Mouse (Mus musculus): ENCODE results near the gene Slc30a10. TPM values are rescaled to one million over a fixed set of nuclear protein-coding genes. Genes with fewer than 3 reads are reported as not detected.

Gene Slc30a10
- polyA plus RNA-seq, 1 experiment, result 0.09 TPM

DNA sequence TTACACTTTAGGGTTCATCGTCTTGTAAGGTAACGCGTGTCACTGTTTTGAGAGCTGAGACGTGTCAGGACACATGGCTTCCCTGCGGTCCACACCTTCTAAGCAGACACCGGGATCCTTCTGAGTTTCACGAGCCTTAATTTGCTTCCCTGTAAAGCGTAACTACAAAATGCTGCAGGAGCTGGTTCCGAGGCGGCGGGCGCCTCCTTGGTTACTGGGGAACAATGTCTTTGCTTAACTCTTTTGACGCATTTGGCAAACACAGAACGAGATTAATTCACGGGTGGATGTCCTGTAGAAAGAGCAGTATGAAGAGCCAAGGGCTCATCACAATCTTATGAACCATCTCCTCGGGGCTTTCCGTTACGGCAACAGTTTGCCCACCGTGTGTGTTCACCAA lies 29.6 kb downstream of the Slc30a10 start:
- no peaks in the 10 kb centered on the region for H3K4me1 ChIP-seq (replicated peaks; ENCODE audit: control insufficient read depth, insufficient read depth, low read length)
- H3K27me3 ChIP-seq (ENCODE audit: control insufficient read depth, insufficient read depth, low read length), result no peaks in the 10 kb centered on the region
- TF ChIP-seq POLR2A (IDR thresholded peaks at IDR 0.05; ENCODE audit: control insufficient read depth, extremely low read depth, insufficient read depth, low read length, poor library complexity), result no peak
- no peak for TF ChIP-seq CTCF (IDR thresholded peaks at IDR 0.05; ENCODE audit: borderline replicate concordance, control insufficient read depth, extremely low read depth, insufficient read depth, low read length, poor library complexity)
- no peak for DNase-seq
- H3K36me3 ChIP-seq (ENCODE audit: control insufficient read depth, insufficient read depth, low read length), result no peaks in the 10 kb centered on the region
- H3K4me3 ChIP-seq (ENCODE audit: control insufficient read depth, insufficient read depth, low read length), result no peak overlapping the region
- WGBS, result 91% methylated on average over 19 of the region's 19 CpGs
- H3K27ac ChIP-seq (ENCODE audit: control insufficient read depth, insufficient read depth, low read length), result no peak overlapping the region

DNA sequence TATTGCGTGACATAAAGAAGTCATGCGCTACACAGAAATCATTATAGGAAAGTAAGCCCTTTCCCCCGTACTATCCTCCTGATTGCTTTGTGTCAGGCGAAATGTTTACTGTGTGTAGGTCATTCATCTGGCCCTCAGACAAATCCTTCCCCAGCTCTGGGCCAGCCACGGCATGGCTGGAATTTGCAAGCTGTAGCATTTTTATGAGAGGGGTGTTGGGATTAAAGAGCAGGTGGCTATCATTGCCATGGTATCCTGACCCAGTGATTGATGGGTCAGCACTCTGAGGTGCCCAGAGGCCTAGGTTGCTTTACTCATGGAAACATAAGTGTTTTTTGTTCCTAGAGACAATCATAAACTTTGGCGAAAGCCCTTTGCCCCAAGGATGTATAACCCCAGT lies 35.2 kb downstream of the Slc30a10 start:
- Histone ChIP-seq H3K4me3 (ENCODE audit: control insufficient read depth, insufficient read depth, low read length) (no peak overlapping the region), H3K36me3 (ENCODE audit: control insufficient read depth, insufficient read depth, low read length) (no peaks in the 10 kb centered on the region), H3K27me3 (ENCODE audit: control insufficient read depth, insufficient read depth, low read length) (no peaks in the 10 kb centered on the region), H3K27ac (ENCODE audit: control insufficient read depth, insufficient read depth, low read length) (no peak overlapping the region), H3K4me1 (replicated peaks; ENCODE audit: control insufficient read depth, insufficient read depth, low read length) (no peaks in the 10 kb centered on the region)
- 96% methylated on average over 6 of the region's 6 CpGs for WGBS
- TF ChIP-seq POLR2A (IDR thresholded peaks at IDR 0.05; ENCODE audit: control insufficient read depth, extremely low read depth, insufficient read depth, low read length, poor library complexity) (no peak), CTCF (IDR thresholded peaks at IDR 0.05; ENCODE audit: borderline replicate concordance, control insufficient read depth, extremely low read depth, insufficient read depth, low read length, poor library complexity) (no peak)
- DNase-seq, result no peak

- Histone ChIP-seq H3K27me3 (ENCODE audit: control insufficient read depth, insufficient read depth, low read length) (no peaks in the 10 kb centered on the region), H3K4me3 (ENCODE audit: control insufficient read depth, insufficient read depth, low read length) (no peak overlapping the region), H3K36me3 (ENCODE audit: control insufficient read depth, insufficient read depth, low read length) (no peaks in the 10 kb centered on the region), H3K27ac (ENCODE audit: control insufficient read depth, insufficient read depth, low read length) (no peak overlapping the region), H3K4me1 (replicated peaks; ENCODE audit: control insufficient read depth, insufficient read depth, low read length) (no peaks in the 10 kb centered on the region)
- WGBS, result 92% methylated on average over 2 of the region's 2 CpGs
- TF ChIP-seq CTCF (IDR thresholded peaks at IDR 0.05; ENCODE audit: borderline replicate concordance, control insufficient read depth, extremely low read depth, insufficient read depth, low read length, poor library complexity), result no peak
- TF ChIP-seq POLR2A (IDR thresholded peaks at IDR 0.05; ENCODE audit: control insufficient read depth, extremely low read depth, insufficient read depth, low read length, poor library complexity), result no peak
- no peak for DNase-seq
Observed at GRCm38 (mm10) chr1:185490603-185491002, 36.0 kb downstream of the Slc30a10 start.

GRCm38 (mm10) chr1:185493439-185494034 lies 38.9 kb downstream of the Slc30a10 start:
- WGBS, result 83% methylated on average over 4 of the region's 4 CpGs
- Histone ChIP-seq H3K4me1 (replicated peaks; ENCODE audit: control insufficient read depth, insufficient read depth, low read length) (no peaks in the 10 kb centered on the region), H3K27me3 (ENCODE audit: control insufficient read depth, insufficient read depth, low read length) (no peaks in the 10 kb centered on the region), H3K27ac (ENCODE audit: control insufficient read depth, insufficient read depth, low read length) (no peak overlapping the region), H3K4me3 (ENCODE audit: control insufficient read depth, insufficient read depth, low read length) (no peak overlapping the region), H3K36me3 (ENCODE audit: control insufficient read depth, insufficient read depth, low read length) (no peaks in the 10 kb centered on the region)
- no peak for DNase-seq
- TF ChIP-seq CTCF (IDR thresholded peaks at IDR 0.05; ENCODE audit: borderline replicate concordance, control insufficient read depth, extremely low read depth, insufficient read depth, low read length, poor library complexity) (no peak), POLR2A (IDR thresholded peaks at IDR 0.05; ENCODE audit: control insufficient read depth, extremely low read depth, insufficient read depth, low read length, poor library complexity) (no peak)

DNA sequence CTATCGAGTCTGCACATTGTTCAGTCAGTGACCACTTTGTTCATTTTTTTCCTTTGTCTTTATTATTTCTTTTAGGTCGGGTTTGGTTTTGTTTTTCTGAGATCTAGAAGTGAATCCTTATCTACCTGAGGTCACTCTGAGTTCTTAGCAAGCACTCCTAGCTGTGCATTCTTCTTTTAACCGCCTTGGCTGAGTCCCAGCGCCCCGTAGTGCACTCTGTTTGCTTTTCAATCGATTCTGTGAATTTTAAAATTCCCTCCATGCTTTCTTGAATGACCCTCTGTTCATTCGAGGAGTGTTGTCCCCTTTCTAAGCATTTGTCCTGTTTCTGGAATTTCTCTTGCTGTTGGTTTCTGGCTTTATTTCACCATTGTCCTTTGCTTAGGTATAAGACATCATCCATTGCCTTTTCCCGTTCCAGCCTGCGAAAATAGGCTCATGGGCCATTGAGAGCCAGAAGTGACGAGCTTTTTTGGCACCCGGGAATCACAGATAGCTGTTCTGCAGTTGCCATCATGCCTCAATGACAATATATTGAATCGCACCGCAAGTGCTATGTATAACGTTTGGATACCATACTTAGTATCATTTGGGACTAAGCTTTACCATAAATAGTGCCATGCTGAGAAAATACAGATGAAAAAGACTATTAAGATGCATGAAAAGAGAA lies 42.3 kb downstream of the Slc30a10 start:
- H3K27ac ChIP-seq (ENCODE audit: control insufficient read depth, insufficient read depth, low read length), result no peak overlapping the region
- no peak overlapping the region for H3K4me3 ChIP-seq (ENCODE audit: control insufficient read depth, insufficient read depth, low read length)
- H3K27me3 ChIP-seq (ENCODE audit: control insufficient read depth, insufficient read depth, low read length), result no peaks in the 10 kb centered on the region
- TF ChIP-seq POLR2A (IDR thresholded peaks at IDR 0.05; ENCODE audit: control insufficient read depth, extremely low read depth, insufficient read depth, low read length, poor library complexity) (no peak), CTCF (IDR thresholded peaks at IDR 0.05; ENCODE audit: borderline replicate concordance, control insufficient read depth, extremely low read depth, insufficient read depth, low read length, poor library complexity) (no peak)
- no peaks in the 10 kb centered on the region for H3K4me1 ChIP-seq (replicated peaks; ENCODE audit: control insufficient read depth, insufficient read depth, low read length)
- H3K36me3 ChIP-seq (ENCODE audit: control insufficient read depth, insufficient read depth, low read length), result no peaks in the 10 kb centered on the region
- WGBS, result 83% methylated on average over 14 of the region's 14 CpGs
- DNase-seq, result no peak

DNA sequence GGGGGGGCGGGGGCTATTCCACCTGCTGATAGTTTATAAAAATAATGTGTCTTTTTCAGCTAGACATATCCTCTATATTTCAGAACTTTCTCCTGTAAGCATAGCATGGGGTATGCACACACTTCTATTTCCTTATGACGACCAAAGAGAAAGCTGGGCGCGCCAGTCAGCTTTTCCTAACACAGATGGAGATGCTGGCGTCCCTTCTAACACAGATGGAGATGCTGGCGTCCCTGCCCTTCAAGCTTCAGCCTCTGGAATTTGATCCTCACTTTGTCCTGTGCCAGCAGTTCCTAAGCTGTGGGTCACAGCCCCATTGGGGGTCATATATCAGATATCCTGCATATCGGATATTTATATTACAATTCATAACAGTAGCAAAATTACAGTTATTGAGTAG lies 46.0 kb downstream of the Slc30a10 start:
- DNase-seq, result no peak
- Histone ChIP-seq H3K27me3 (ENCODE audit: control insufficient read depth, insufficient read depth, low read length) (no peaks in the 10 kb centered on the region), H3K4me3 (ENCODE audit: control insufficient read depth, insufficient read depth, low read length) (no peak overlapping the region), H3K36me3 (ENCODE audit: control insufficient read depth, insufficient read depth, low read length) (no peaks in the 10 kb centered on the region), H3K27ac (ENCODE audit: control insufficient read depth, insufficient read depth, low read length) (no peak overlapping the region), H3K4me1 (replicated peaks; ENCODE audit: control insufficient read depth, insufficient read depth, low read length) (no peaks in the 10 kb centered on the region)
- TF ChIP-seq CTCF (IDR thresholded peaks at IDR 0.05; ENCODE audit: borderline replicate concordance, control insufficient read depth, extremely low read depth, insufficient read depth, low read length, poor library complexity) (no peak), POLR2A (IDR thresholded peaks at IDR 0.05; ENCODE audit: control insufficient read depth, extremely low read depth, insufficient read depth, low read length, poor library complexity) (no peak)
- 92% methylated on average over 7 of the region's 7 CpGs for WGBS

Measured in thymus, adult 2 months (tissue).